Mouse (Mus musculus): ENCODE measurements at regions not wholly inside any gene's neighbourhood (a gene's known extent, or its start where the extent isn't known, plus 50 kb on each side); places are given as distances from the start of the nearest gene placed in this dataset.
A peak's percentile ranks its signal among the peaks of the same experiment; 100 is the strongest.

- DNase-seq, result no peak
These were observed 443.4 kb upstream of the Zmiz1 start for GRCm38 (mm10) chr14:25015288-25016238.

- DNase-seq, result peak; percentile 10 to 13
These were observed 441.1 kb upstream of the Zmiz1 start for GRCm38 (mm10) chr14:25017860-25018259.

- DNase-seq, result no peak
These were observed 439.6 kb upstream of the Zmiz1 start for GRCm38 (mm10) chr14:25019306-25019905.

GRCm38 (mm10) chr14:25022523-25023269 lies 436.3 kb upstream of the Zmiz1 start:
- no peak for DNase-seq

- no peak for DNase-seq
These were observed 435.6 kb upstream of the Zmiz1 start for GRCm38 (mm10) chr14:25023270-25023800.

- no peak for DNase-seq
These were observed 433.9 kb upstream of the Zmiz1 start for GRCm38 (mm10) chr14:25025074-25025473.

- DNase-seq, result no peak
These were observed 431.9 kb upstream of the Zmiz1 start for GRCm38 (mm10) chr14:25027076-25027475.

GRCm38 (mm10) chr14:25027842-25028241 lies 431.1 kb upstream of the Zmiz1 start:
- DNase-seq, result no peak

- no peak for DNase-seq
These were observed 428.1 kb upstream of the Zmiz1 start for GRCm38 (mm10) chr14:25030881-25031280.

- DNase-seq, result no peak
These were observed 427.0 kb upstream of the Zmiz1 start for GRCm38 (mm10) chr14:25031756-25032680.

GRCm38 (mm10) chr14:25032899-25033298 lies 426.1 kb upstream of the Zmiz1 start:
- DNase-seq, result no peak

GRCm38 (mm10) chr14:25042265-25042664 lies 416.7 kb upstream of the Zmiz1 start:
- DNase-seq, result no peak

- no peak for DNase-seq
These were observed 414.9 kb upstream of the Zmiz1 start for GRCm38 (mm10) chr14:25044106-25044505.

- DNase-seq, result no peak
These were observed 414.1 kb upstream of the Zmiz1 start for GRCm38 (mm10) chr14:25044867-25045266.

GRCm38 (mm10) chr14:25050674-25051251 lies 408.2 kb upstream of the Zmiz1 start:
- no peak for DNase-seq

GRCm38 (mm10) chr14:25052175-25052574 lies 406.8 kb upstream of the Zmiz1 start:
- DNase-seq, result no peak

- DNase-seq, result no peak
These were observed 399.6 kb upstream of the Zmiz1 start for GRCm38 (mm10) chr14:25059351-25059750.

- DNase-seq, result no peak
These were observed 398.7 kb upstream of the Zmiz1 start for GRCm38 (mm10) chr14:25060285-25060684.

GRCm38 (mm10) chr14:25063090-25063489 lies 395.9 kb upstream of the Zmiz1 start:
- no peak for DNase-seq

- no peak for DNase-seq
These were observed 394.6 kb upstream of the Zmiz1 start for GRCm38 (mm10) chr14:25064190-25064947.

- DNase-seq, result no peak
These were observed 391.6 kb upstream of the Zmiz1 start for GRCm38 (mm10) chr14:25067435-25067834.
